Mouse (Mus musculus) limb, embryonic 15.5 days (tissue): Measurements from ENCODE around the gene Spn. TPM values are rescaled to one million over a fixed set of nuclear protein-coding genes. Genes with fewer than 3 reads are reported as not detected.
"Not testable (repeated sequence)": the region's sequence is repeated elsewhere in the genome, so short reads cannot be mapped to it uniquely, and the experiment has no call there.

Experiments used
- ATAC-seq: fragments of 200-750 bp; cut with Nextera tagmentation; 2 replicates; pipeline ENCODE4 v1.8.0; 2017; ENCODE audit warnings: low read depth, moderate TSS enrichment; ENCODE audit not compliant: insufficient number of reproducible peaks, low FRiP score, low TSS enrichment
- H3K27ac ChIP-seq: fragments of 300-500 bp; sonication (generic); 2 replicates; pipeline ENCODE4 v1.5.1; 2015; ENCODE audit warnings: moderate library complexity, mild to moderate bottlenecking, inconsistent platforms
- H3K27me3 ChIP-seq: fragments of 300-500 bp; sonication (generic); 2 replicates; pipeline ENCODE4 v1.6.1; 2015; ENCODE audit warnings: inconsistent platforms
- H3K36me3 ChIP-seq: fragments of 300-500 bp; sonication (generic); 2 replicates; pipeline ENCODE4 v1.6.1; 2015; ENCODE audit warnings: inconsistent platforms
- H3K4me1 ChIP-seq: fragments of 300-500 bp; sonication (generic); 2 replicates; pipeline ENCODE4 v1.6.1; 2015; ENCODE audit warnings: inconsistent platforms
- H3K4me2 ChIP-seq: fragments of 300-500 bp; sonication (generic); 2 replicates; pipeline ENCODE4 v1.6.1; 2015; ENCODE audit warnings: mild to moderate bottlenecking, inconsistent platforms
- H3K4me3 ChIP-seq: fragments of 300-500 bp; sonication (generic); 2 replicates; pipeline ENCODE4 v1.5.1; 2015; ENCODE audit warnings: mild to moderate bottlenecking, inconsistent platforms
- H3K9ac ChIP-seq: fragments of 300-500 bp; sonication (generic); 2 replicates; pipeline ENCODE4 v1.6.1; 2015; ENCODE audit warnings: inconsistent platforms
- H3K9me3 ChIP-seq: fragments of 300-500 bp; sonication (generic); 2 replicates; pipeline ENCODE4 v1.6.1; 2016; ENCODE audit warnings: inconsistent platforms
- WGBS: fragments of 180-500 bp; shearing (Covaris S2); methylation state at CpG from one replicate; pipeline ENCODE4 v1.1.7; 2015; 5-methylcytosine and 5-hydroxymethylcytosine counted together
- polyA plus RNA-seq: library from polyadenylated mRNA; unstranded; fragments of >200 nt; fragmentation: Nextera tagmentation; extraction: Ambion mirVana; gene quantifications from 2 replicates; pipeline ENCODE4 v1.2.1, GENCODE M21; 2015

Gene Spn
- 0.81 and 0.84 TPM in 2 replicates for polyA plus RNA-seq

DNA sequence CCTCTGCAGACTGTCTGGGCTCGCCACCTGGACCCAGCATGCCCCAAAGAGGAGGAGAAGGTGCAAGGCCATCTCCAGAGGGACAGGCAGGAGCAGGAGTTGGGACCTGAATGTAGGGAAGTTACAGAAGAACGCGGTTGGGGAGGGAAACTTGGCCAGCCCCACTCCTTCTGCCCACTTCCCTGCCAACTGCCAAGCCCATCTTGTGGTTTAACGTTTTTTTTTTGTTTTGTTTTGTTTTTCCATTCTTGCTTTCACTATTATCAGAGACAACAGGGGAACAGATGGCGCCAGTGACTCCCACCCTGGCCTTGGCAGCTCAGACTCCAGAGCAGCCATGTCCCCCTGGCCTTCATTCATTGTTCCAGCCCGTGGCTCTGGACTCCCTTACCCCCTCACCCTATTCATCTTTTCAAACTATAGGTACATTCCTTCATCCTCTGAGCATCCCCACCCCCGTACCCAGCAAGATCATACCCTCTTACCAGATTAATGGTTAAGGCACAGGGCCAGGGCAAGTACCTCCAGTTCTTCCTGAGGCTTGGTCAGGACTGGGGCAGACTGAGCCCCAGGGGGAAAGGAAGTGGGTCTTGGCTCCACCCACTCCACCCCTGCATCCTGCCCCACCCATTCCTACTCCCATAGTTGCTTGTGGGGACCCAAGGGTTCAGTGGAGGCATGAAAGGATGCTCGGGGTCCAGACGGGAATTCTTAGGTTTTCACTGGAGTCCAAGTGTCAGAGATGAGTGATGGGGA is at the start of gene Spn:
Spn (minus strand) TSS at position 562 of the 756 bp plus-strand sequence.
- H3K4me2 ChIP-seq, result no peak within 1 kb of the TSS
- no peak within 1 kb of the TSS for H3K27ac ChIP-seq
- ATAC-seq, result no peak
- 71% methylated on average over 9 of the region's 9 CpGs for WGBS
- H3K9me3 ChIP-seq, result no peaks in the 10 kb centered on the region
- no peaks in the 10 kb centered on the region for H3K4me1 ChIP-seq
- H3K27me3 ChIP-seq, result no peaks in the 10 kb centered on the region
- no peak within 1 kb of the TSS for H3K4me3 ChIP-seq
- no peaks in the 10 kb centered on the region for H3K36me3 ChIP-seq
- no peak within 1 kb of the TSS for H3K9ac ChIP-seq

DNA sequence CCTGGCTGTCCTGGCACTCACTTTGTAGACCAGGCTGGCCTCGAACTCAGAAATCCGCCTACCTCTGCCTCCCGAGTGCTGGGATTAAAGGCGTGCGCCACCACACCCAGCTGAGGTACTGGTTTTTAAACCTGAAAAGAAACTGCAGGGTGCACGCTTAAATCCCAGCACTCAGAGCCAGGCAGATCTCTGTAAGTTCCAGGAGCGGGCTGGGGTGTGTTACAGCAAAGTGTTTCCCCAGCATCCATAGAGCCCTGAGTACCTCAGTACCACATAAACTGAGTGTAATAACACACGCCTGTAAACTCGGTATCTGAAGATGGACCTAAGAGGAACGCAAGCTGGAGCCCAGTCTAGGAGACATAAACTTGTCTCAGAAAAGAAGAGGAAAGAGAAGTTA is 49.7 kb upstream of the Spn start:
- H3K4me2 ChIP-seq, result no peak overlapping the region
- H3K4me3 ChIP-seq, result no peak overlapping the region
- no peaks in the 10 kb centered on the region for H3K27me3 ChIP-seq
- no peak overlapping the region for H3K27ac ChIP-seq
- H3K9ac ChIP-seq, result no peak overlapping the region
- H3K4me1 ChIP-seq, result no peaks in the 10 kb centered on the region
- 64% methylated on average over 10 of the region's 10 CpGs for WGBS
- peaks cover 13% of the 10 kb centered on the region for H3K36me3 ChIP-seq
- no peaks in the 10 kb centered on the region for H3K9me3 ChIP-seq
- ATAC-seq, result no peak

DNA sequence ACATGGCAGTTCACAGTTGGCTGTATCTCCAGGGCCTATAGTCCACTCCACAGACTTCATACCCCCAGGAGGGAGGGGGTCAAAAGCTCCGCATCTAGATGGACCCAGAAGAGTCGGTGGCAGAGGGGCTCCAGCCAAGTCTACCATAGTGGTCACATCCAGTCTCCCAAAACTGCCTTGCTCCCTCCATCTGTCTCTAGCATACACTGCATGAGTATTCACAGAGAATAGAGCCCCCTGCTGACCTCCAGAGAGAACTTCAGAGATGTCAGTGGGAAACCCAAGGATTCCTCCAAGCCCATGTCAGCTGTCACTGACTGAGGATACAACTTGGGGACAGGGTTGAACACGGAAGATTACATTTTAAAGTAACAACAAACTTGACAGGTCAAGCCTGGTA is 48.0 kb upstream of the Spn start:
- Histone ChIP-seq H3K27me3 (no peaks in the 10 kb centered on the region), H3K4me3 (no peak overlapping the region), H3K9ac (no peak overlapping the region), H3K9me3 (no peaks in the 10 kb centered on the region), H3K4me2 (no peak overlapping the region), H3K27ac (no peak overlapping the region), H3K4me1 (no peaks in the 10 kb centered on the region), H3K36me3 (no peaks in the 10 kb centered on the region)
- 63% methylated on average over 3 of the region's 3 CpGs for WGBS
- ATAC-seq, result no peak

DNA sequence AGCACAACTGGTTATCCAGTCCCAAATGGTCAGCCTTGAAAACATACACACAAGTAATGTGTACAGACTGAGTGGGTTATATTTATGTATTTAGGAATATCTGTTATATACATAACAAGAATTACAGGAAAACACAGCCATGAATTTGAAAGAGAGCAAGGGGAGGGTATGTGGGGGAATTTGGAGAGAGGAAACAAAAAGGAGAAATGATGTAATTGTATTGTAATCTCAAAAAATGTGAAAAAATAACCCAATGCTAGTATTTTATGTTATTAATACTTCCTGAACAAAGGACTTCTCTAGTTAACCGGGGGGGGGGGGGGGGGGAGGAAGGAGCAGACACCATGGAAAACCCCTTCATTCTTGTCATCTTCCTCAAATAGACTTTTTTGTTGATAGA is 47.1 kb upstream of the Spn start:
- Histone ChIP-seq H3K4me1 (no peaks in the 10 kb centered on the region), H3K9me3 (no peaks in the 10 kb centered on the region), H3K27me3 (no peaks in the 10 kb centered on the region), H3K9ac (no peak overlapping the region), H3K4me2 (no peak overlapping the region), H3K4me3 (no peak overlapping the region), H3K27ac (no peak overlapping the region), H3K36me3 (no peaks in the 10 kb centered on the region)
- ATAC-seq, result no peak
- WGBS, result 40% methylated on average over 1 of the region's 1 CpGs

DNA sequence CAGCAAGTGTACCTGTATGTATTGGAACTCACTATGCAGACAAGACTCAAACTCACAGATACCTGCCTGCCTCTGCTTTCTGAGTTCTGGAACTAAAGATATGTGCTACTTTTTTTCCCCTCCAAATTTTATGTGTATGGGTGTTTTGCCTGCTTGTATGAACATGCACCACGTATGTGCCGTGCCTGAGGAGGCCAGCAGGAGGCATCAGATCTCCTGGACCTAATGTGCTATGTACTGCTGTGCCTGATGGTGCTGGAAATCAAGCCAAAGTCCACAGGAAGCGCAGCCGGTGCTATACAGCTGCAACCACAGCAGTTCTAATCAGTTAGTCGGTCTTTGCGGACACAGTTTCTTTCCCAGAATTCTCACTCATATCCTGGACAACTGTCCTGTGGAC is 46.2 kb upstream of the Spn start:
- H3K4me2 ChIP-seq, result no peak overlapping the region
- H3K4me1 ChIP-seq, result no peaks in the 10 kb centered on the region
- H3K27me3 ChIP-seq, result no peaks in the 10 kb centered on the region
- H3K27ac ChIP-seq, result no peak overlapping the region
- no peak for ATAC-seq
- no peak overlapping the region for H3K9ac ChIP-seq
- no peaks in the 10 kb centered on the region for H3K9me3 ChIP-seq
- no peak overlapping the region for H3K4me3 ChIP-seq
- H3K36me3 ChIP-seq, result no peaks in the 10 kb centered on the region
- WGBS, result 78% methylated on average over 6 of the region's 6 CpGs

DNA sequence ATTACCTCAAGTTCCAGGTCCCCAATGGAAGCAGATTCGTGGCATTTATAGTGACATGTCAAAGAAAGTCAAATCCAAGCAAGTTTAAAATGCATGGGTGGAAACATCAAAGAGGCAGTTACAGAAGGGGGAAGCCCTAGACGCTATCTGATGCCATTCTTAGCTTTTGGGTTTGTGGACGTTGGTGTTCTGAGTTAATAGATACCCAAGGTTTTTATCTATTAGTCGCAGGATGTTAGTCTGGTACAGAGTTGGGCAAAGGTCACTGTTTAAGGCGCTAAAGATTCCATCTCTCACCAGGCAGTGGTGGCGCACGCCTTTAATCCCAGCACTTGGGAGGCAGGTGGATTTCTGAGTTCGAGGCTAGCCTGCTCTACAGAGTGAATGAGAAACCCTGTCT is 45.7 kb upstream of the Spn start:
- Histone ChIP-seq H3K4me2 (no peak overlapping the region), H3K4me3 (no peak overlapping the region), H3K27me3 (no peaks in the 10 kb centered on the region), H3K9ac (no peak overlapping the region), H3K36me3 (no peaks in the 10 kb centered on the region), H3K9me3 (no peaks in the 10 kb centered on the region), H3K4me1 (no peaks in the 10 kb centered on the region), H3K27ac (no peak overlapping the region)
- ATAC-seq, result no peak
- WGBS, result 78% methylated on average over 8 of the region's 8 CpGs

DNA sequence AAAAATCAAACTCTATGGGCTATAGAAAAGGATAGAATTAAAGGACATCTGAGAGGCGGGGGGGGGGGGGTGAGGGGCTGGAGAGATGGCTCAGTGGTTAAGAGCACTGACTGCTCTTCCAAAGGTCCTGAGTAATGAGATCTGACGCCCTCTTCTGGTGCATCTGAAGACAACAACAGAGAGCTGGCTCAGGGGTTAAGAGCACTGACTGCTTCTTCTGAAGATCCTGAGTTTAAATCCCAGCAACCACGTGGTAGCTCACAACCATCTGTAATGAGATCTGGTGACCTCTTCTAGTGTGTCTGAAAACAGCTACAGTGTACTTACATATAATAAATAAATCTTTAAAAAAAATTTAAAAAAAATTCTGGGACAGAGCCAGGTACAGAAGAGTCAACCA is 44.1 kb upstream of the Spn start:
- H3K9me3 ChIP-seq, H3K4me1 ChIP-seq, H3K27ac ChIP-seq, H3K27me3 ChIP-seq, H3K4me3 ChIP-seq, H3K4me2 ChIP-seq, H3K36me3 ChIP-seq, H3K9ac ChIP-seq, ATAC-seq: not testable (repeated sequence)
- WGBS, result 17% methylated on average over 2 of the region's 3 CpGs

DNA sequence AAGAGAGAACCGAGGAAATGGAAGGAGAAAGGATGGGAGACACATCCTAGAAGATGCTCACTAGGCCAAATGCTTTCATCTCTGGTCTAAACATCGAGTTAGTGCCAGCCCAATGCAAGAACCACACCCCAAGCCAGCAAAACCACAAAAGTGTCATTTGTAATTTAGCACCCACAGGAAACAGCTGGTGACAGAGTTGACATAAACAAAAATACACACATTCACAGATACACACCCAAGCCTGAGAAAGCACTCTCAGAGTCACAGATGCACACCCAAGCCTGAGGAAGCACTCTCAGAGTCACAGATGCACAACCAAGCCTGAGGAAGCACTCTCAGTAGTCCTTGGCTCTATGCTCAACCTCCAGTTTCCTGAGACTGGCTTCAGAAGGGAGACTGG is 43.2 kb upstream of the Spn start:
- no peaks in the 10 kb centered on the region for H3K27me3 ChIP-seq
- 70% methylated on average over 2 of the region's 2 CpGs for WGBS
- no peak overlapping the region for H3K27ac ChIP-seq
- ATAC-seq, result no peak
- H3K36me3 ChIP-seq, result no peaks in the 10 kb centered on the region
- no peak overlapping the region for H3K4me3 ChIP-seq
- no peak overlapping the region for H3K4me2 ChIP-seq
- H3K9me3 ChIP-seq, result no peaks in the 10 kb centered on the region
- H3K4me1 ChIP-seq, result no peaks in the 10 kb centered on the region
- H3K9ac ChIP-seq, result no peak overlapping the region

DNA sequence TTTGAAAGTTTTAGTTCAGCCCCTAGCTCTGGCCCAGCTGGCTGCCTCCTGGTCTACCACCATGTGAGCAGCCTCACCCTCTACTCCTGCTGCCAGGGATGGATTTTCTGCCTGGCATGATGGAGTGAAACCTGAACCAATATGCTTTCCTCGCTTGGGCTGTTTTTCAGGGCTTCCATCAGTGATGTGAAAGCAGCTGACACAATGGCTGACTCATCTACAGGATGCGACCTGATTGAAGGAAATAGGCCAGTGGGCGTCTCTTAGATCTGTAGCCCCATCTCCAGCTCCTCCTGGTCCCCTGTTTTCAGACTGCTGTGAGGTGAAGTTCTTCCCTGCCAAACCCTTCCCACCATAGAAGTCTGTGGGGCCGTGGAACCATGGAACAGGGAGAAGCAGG is 39.3 kb upstream of the Spn start:
- H3K36me3 ChIP-seq, result no peaks in the 10 kb centered on the region
- H3K4me2 ChIP-seq, result no peak overlapping the region
- no peak overlapping the region for H3K27ac ChIP-seq
- no peaks in the 10 kb centered on the region for H3K4me1 ChIP-seq
- H3K4me3 ChIP-seq, result no peak overlapping the region
- H3K9ac ChIP-seq, result no peak overlapping the region
- ATAC-seq, result no peak
- no peaks in the 10 kb centered on the region for H3K27me3 ChIP-seq
- 67% methylated on average over 4 of the region's 4 CpGs for WGBS
- H3K9me3 ChIP-seq, result no peaks in the 10 kb centered on the region

DNA sequence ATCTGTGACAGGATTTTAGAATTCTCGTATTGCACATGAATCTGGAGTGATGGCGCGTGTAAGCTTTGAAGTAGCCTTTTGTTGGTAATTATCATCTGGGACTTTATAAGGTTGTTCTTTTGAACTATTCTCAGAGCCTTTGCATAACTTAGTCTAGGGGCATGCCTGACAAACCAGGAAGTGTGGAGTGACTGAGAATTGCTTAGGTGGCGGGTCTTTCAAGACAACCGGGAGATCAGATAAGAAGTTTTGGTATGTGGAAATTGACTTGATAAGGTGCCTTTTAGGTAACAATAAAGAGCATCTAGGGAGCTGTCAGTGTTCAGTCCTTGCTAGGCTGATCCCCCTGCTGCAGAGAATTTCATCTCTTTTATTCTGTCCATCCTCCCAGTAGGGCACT is 28.9 kb upstream of the Spn start:
- Histone ChIP-seq H3K27ac (no peak overlapping the region), H3K9me3 (no peaks in the 10 kb centered on the region), H3K27me3 (no peaks in the 10 kb centered on the region), H3K4me2 (no peak overlapping the region), H3K4me1 (no peaks in the 10 kb centered on the region), H3K36me3 (no peaks in the 10 kb centered on the region), H3K4me3 (no peak overlapping the region), H3K9ac (no peak overlapping the region)
- 87% methylated on average over 5 of the region's 5 CpGs for WGBS
- no peak for ATAC-seq

DNA sequence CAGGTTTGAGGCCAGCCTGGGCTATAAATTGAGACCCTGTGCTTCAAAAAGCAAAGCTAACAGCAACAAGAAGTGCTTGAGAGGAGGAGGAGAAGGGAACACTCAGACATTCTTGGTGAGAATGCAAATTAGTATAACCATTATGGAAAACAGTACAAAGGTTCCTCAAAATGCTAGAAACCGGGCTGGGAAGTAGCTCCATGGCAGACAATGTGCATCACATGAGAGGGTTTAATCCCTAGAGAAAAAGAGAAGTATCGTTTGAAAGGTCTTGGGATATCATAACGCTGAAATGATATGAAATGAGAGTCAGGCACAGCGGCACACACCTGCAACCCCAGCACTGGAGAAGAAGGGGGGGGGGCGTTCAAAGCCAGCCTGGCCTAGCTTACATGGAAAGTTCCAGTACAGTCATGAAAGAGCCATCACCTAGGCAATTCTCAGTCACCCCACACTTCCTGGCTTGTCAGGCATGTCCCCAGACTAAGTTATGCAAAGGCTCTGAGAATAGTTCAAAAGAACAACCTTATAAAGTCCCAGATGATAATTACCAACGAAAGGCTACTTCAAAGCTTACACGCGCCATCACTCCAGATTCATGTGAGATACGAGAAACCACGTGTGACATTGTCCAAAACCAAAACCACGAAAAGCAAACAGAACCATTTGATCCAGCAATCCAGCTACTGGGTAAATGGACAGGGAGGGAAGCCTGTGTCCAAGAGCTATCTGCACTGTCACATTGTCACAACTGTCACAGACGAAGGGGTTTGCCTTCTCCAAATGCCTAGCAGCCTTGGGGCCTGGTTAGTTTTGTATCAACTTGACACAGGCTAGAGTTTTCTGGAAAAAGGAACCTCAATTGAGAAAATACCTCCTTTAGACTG is 28.2 kb upstream of the Spn start:
- Histone ChIP-seq H3K36me3 (no peaks in the 10 kb centered on the region), H3K27me3 (no peaks in the 10 kb centered on the region), H3K4me2 (no peak overlapping the region), H3K4me3 (no peak overlapping the region), H3K4me1 (no peaks in the 10 kb centered on the region), H3K9me3 (no peaks in the 10 kb centered on the region), H3K27ac (no peak overlapping the region), H3K9ac (no peak overlapping the region)
- no peak for ATAC-seq
- WGBS, result 84% methylated on average over 12 of the region's 12 CpGs

DNA sequence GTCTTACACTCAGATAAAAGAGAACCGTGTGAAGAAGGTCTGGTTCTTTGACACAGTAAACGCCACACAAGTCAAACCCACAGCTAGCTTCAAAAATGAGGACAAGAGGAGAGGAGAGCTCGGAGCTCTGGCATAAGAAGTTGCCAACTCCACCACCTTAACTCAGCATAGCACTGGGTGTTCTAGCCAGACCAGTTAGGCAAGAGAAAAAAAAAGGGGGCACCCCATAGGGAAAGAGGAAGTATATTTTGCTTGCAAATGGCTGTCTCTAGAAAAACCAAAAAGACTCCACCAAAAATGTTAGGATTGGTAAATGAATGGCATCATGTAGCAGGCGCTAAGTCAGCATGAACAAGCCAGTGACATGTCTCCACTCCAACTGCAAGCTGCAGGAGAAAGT is 26.4 kb upstream of the Spn start:
- H3K9me3 ChIP-seq, result no peaks in the 10 kb centered on the region

More for the DNA sequence above, 26.4 kb upstream of the Spn start:
- Histone ChIP-seq H3K36me3 (no peaks in the 10 kb centered on the region), H3K27me3 (no peaks in the 10 kb centered on the region), H3K4me1 (no peaks in the 10 kb centered on the region), H3K4me2 (no peak overlapping the region), H3K9ac (no peak overlapping the region), H3K4me3 (no peak overlapping the region), H3K27ac (no peak overlapping the region)
- 87% methylated on average over 4 of the region's 4 CpGs for WGBS
- no peak for ATAC-seq
